Mouse (Mus musculus) CH12.LX (cell line): ENCODE measurements around the gene E2f3. TPM values are rescaled to one million over a fixed set of nuclear protein-coding genes. Genes with fewer than 3 reads are reported as not detected.

Experiments
- DNase-seq: peaks from one replicate; pipeline ENCODE4 v3.0.0-alpha.2; 2013; ENCODE audit errors: extremely low read depth
- H3K27ac ChIP-seq: 2 replicates; pipeline ENCODE4 v1.5.1; 2012; ENCODE audit warnings: low read depth, mild to moderate bottlenecking, control low read depth, moderate library complexity; ENCODE audit not compliant: insufficient read depth
- H3K27me3 ChIP-seq: replicated peaks from 2 replicates; pipeline ENCODE3; 2012; ENCODE audit warnings: inconsistent platforms
- H3K36me3 ChIP-seq, 2 experiments: replicated peaks in 1 of 2; 2 replicates each; pipeline versions ENCODE3 to v1.6.1; 2012; ENCODE audit warnings: inconsistent platforms in 1 of 2, low read length in 1 of 2, mild to moderate bottlenecking in 1 of 2, mixed read lengths in 1 of 2, moderate library complexity in 1 of 2; ENCODE audit not compliant: control insufficient read depth in 1 of 2, insufficient read depth in 1 of 2
- H3K4me1 ChIP-seq, 2 experiments: 2 replicates each; pipeline ENCODE4 v1.6.1; 2012; ENCODE audit warnings: inconsistent platforms in 1 of 2, moderate library complexity in 1 of 2; ENCODE audit not compliant: insufficient read depth in 2 of 2, control insufficient read depth in 1 of 2
- H3K4me2 ChIP-seq: 2 replicates; pipeline ENCODE4 v1.6.1; 2012; ENCODE audit warnings: low read depth, mild to moderate bottlenecking, control low read depth; ENCODE audit not compliant: poor library complexity, insufficient read depth, severe bottlenecking
- H3K4me3 ChIP-seq, 3 experiments: fragments of 150-350 bp in 1 of 3; sonication (generic) in 1 of 3; replicated peaks in 1 of 3; 2 replicates each; pipeline versions ENCODE3 to v1.5.1; 2011 to 2012; ENCODE audit warnings: low read depth in 2 of 3, low read length in 2 of 3, mild to moderate bottlenecking in 2 of 3, moderate library complexity in 2 of 3, control low read depth in 1 of 3, improper control_type of control experiment in 1 of 3, inconsistent platforms in 1 of 3, mixed read lengths in 1 of 3; ENCODE audit not compliant: poor library complexity in 1 of 3
- H3K79me2 ChIP-seq: replicated peaks from 2 replicates; pipeline ENCODE4 v1.6.1; 2012; ENCODE audit warnings: mild to moderate bottlenecking, moderate library complexity; ENCODE audit not compliant: control insufficient read depth, poor library complexity, insufficient read depth, severe bottlenecking; ENCODE audit errors: extremely low read depth
- H3K9ac ChIP-seq: 2 replicates; pipeline ENCODE4 v1.6.1; 2012; ENCODE audit warnings: low read depth, mild to moderate bottlenecking, control low read depth, moderate library complexity; ENCODE audit not compliant: insufficient read depth
- H3K9me3 ChIP-seq: replicated peaks from 2 replicates; pipeline ENCODE3; 2012; ENCODE audit warnings: low read length, inconsistent platforms, mixed read lengths
- BHLHE40 ChIP-seq: IDR thresholded peaks from 2 replicates; pipeline ENCODE4 v1.6.1; 2011; ENCODE audit warnings: mild to moderate bottlenecking, low read depth, low read length, improper control_type of control experiment
- CTCF ChIP-seq, 2 experiments: IDR thresholded peaks in 1 of 2; conservative IDR thresholded peaks in 1 of 2; 2 replicates each; pipeline ENCODE4 v1.5.1; 2011 to 2012; ENCODE audit warnings: low read depth in 2 of 2, low read length in 2 of 2, improper control_type of control experiment in 1 of 2, inconsistent platforms in 1 of 2, mild to moderate bottlenecking in 1 of 2, moderate library complexity in 1 of 2
- ELF1 ChIP-seq: IDR thresholded peaks from 2 replicates; pipeline ENCODE4 v1.6.1; 2014; ENCODE audit warnings: low read depth, mild to moderate bottlenecking, inconsistent platforms, low read length, improper control_type of control experiment
- EP300 ChIP-seq: IDR thresholded peaks from 2 replicates; pipeline ENCODE4 v1.6.1; 2011; ENCODE audit warnings: low read length, improper control_type of control experiment
- HCFC1 ChIP-seq: IDR thresholded peaks from 2 replicates; pipeline ENCODE4 v1.6.1; 2012; ENCODE audit warnings: low read depth, mild to moderate bottlenecking, inconsistent platforms, low read length, improper control_type of control experiment
- MAFK ChIP-seq: IDR thresholded peaks from 2 replicates; pipeline ENCODE4 v1.6.1; 2011; ENCODE audit warnings: low read length, improper control_type of control experiment; ENCODE audit not compliant: insufficient replicate concordance
- MAX ChIP-seq: IDR thresholded peaks from 2 replicates; pipeline ENCODE4 v1.6.1; 2011; ENCODE audit warnings: low read length, improper control_type of control experiment
- MAZ ChIP-seq: IDR thresholded peaks from 2 replicates; pipeline ENCODE4 v1.6.1; 2012; ENCODE audit warnings: low read depth, mild to moderate bottlenecking, inconsistent platforms, low read length, improper control_type of control experiment, moderate library complexity
- MYC ChIP-seq: IDR thresholded peaks from 2 replicates; pipeline ENCODE4 v1.6.1; 2011; ENCODE audit warnings: low read depth, mild to moderate bottlenecking, improper control_type of control experiment, low read length
- PAX5 ChIP-seq: IDR thresholded peaks from 2 replicates; pipeline ENCODE4 v1.6.1; 2012; ENCODE audit warnings: low read length, inconsistent platforms, mixed read lengths
- POLR2A ChIP-seq: IDR thresholded peaks from 2 replicates; pipeline ENCODE4 v1.6.1; 2011; ENCODE audit warnings: low read depth, mild to moderate bottlenecking, improper control_type of control experiment, low read length
- POLR2AphosphoS2 ChIP-seq: IDR thresholded peaks from 2 replicates; pipeline ENCODE4 v1.6.1; 2011; ENCODE audit warnings: low read depth, low read length, improper control_type of control experiment
- RAD21 ChIP-seq: IDR thresholded peaks from 2 replicates; pipeline ENCODE4 v1.6.1; 2011; ENCODE audit warnings: low read depth, mild to moderate bottlenecking, low read length, improper control_type of control experiment, moderate library complexity
- SMC3 ChIP-seq: IDR thresholded peaks from 2 replicates; pipeline ENCODE4 v1.6.1; 2011; ENCODE audit warnings: low read depth, low read length, improper control_type of control experiment
- TCF12 ChIP-seq: IDR thresholded peaks from 2 replicates; pipeline ENCODE4 v1.6.1; 2014; ENCODE audit warnings: low read depth, mild to moderate bottlenecking, inconsistent platforms, low read length, improper control_type of control experiment
- UBTF ChIP-seq: IDR thresholded peaks from 2 replicates; pipeline ENCODE4 v1.6.1; 2012; ENCODE audit warnings: low read depth, mild to moderate bottlenecking, inconsistent platforms, low read length, improper control_type of control experiment, moderate library complexity
- USF1 ChIP-seq: IDR thresholded peaks from 2 replicates; pipeline ENCODE4 v1.6.1; 2014; ENCODE audit warnings: low read depth, mild to moderate bottlenecking, inconsistent platforms, low read length, improper control_type of control experiment
- USF2 ChIP-seq: conservative IDR thresholded peaks from 2 replicates; pipeline ENCODE4 v1.6.1; 2011; ENCODE audit warnings: low read depth, low read length, improper control_type of control experiment
- ZC3H11A ChIP-seq: IDR thresholded peaks from 2 replicates; pipeline ENCODE4 v1.6.1; 2012; ENCODE audit warnings: low read depth, mild to moderate bottlenecking, inconsistent platforms, low read length, improper control_type of control experiment
- dilution Hi-C: fragments of 300-500 bp; cut with MboI; formaldehyde crosslinking; loops from 2 replicates; pipeline ENCODE4 v1.14.3; 2020; ENCODE audit warnings: low sequenced_read_pairs; ENCODE audit not compliant: extremely low pct_unique_long_range_greater_than_20kb, extremely low pct_ligation_motif_present
- in situ Hi-C: fragments of 300-500 bp; cut with MboI; formaldehyde crosslinking; loops from 3 replicates; pipeline ENCODE4 v1.14.3; 2019; ENCODE audit warnings: low sequenced_read_pairs, low pct_ligation_motif_present, low pct_unique_long_range_greater_than_20kb, mixed read lengths
- polyA plus RNA-seq: library from polyadenylated mRNA; unstranded; fragments of >175 nt; gene quantifications from 2 replicates; pipeline ENCODE4 v1.2.1, GENCODE M21; 2012; ENCODE audit warnings: low read depth; ENCODE audit not compliant: insufficient read length
- total RNA-seq, 2 experiments: library from RNA; depleted of rRNA; stranded (reverse); fragments of 300-350 nt in 1 of 2; fragments of >200 nt in 1 of 2; gene quantifications; 2 replicates each; pipeline ENCODE4 v1.2.3; 2012 to 2014

Gene E2f3
- total and polyA plus RNA-seq, 3 experiments, result 7.6 to 20.7 (median 12.9) TPM

DNA sequence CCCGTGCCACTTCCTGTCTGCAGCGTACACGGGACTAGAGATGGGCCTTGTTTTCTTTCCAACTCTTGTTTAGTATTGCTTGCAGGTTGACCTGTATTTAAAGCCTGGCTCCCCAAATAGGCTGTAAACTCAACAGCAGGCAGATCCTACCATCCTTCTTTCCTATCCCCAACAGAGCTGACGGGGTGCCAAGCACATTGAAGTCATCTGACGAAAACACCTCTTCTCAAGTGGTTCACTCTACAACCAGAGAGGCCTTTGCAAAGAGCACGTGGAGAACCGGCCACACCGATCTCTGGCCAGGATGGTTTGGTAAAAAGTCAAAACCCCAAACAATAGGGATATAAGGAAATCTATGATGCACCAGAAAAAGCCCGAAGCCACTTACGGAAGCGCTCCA lies 8.5 kb downstream of the E2f3 start:
- peaks cover 96% of the 10 kb centered on the region for H3K79me2 ChIP-seq
- TF ChIP-seq MAZ, result no peak
- no peak for TF ChIP-seq BHLHE40
- no peak for TF ChIP-seq UBTF
- no peak for TF ChIP-seq TCF12
- no peak for TF ChIP-seq USF1
- no peak for TF ChIP-seq MAX
- no peak for TF ChIP-seq POLR2AphosphoS2
- TF ChIP-seq ZC3H11A, result no peak
- TF ChIP-seq EP300, result no peak
- TF ChIP-seq USF2, result no peak
- no peak for DNase-seq
- no peak overlapping the region for H3K27ac ChIP-seq
- peaks cover 22 to 96% of the 10 kb centered on the region in 2 experiments for H3K4me1 ChIP-seq
- H3K36me3 ChIP-seq, result peaks cover 11 to 60% of the 10 kb centered on the region in 2 experiments
- H3K4me3 ChIP-seq, result no peak overlapping the region
- H3K9me3 ChIP-seq, result no peaks in the 10 kb centered on the region
- in situ Hi-C loops, result loop anchor here (5.0 kb wide), 1 partner anchor 105 kb away; no protein-coding TSS in a partner anchor
- H3K27me3 ChIP-seq, result no peaks in the 10 kb centered on the region
- dilution Hi-C loops, result no loop called here
- H3K4me2 ChIP-seq, result no peak overlapping the region
- no peak overlapping the region for H3K9ac ChIP-seq

DNA sequence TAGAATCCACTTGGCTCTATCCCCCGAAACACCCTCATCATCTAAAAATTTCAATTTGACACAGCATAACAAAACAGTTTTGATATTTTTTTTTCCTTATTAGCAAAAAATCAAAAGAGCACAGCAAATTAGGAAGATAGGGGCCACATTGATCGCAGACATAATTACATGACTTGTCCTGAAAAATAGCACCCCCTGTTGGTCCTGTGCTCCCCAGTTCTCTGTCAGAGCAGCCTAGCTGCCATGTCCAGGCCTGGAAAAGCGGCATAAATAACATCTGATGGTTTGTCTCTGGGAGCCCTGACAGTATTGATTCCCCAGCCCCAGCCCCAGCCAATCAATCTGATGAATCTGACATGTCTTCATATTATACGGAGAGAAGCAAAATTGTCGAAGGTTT lies 11.8 kb downstream of the E2f3 start:
- Histone ChIP-seq H3K79me2 (peaks cover 93% of the 10 kb centered on the region), H3K9me3 (no peaks in the 10 kb centered on the region), H3K4me2 (no peak overlapping the region; the same call in 1 of the 2 replicates), H3K4me1 (peaks cover 31 to 95% of the 10 kb centered on the region in 2 experiments), H3K27ac (no peak overlapping the region), H3K9ac (0 out of 2 replicates have a peak overlapping the region, but pooled peaks have one; percentile 25), H3K36me3 (peaks cover 11 to 70% of the 10 kb centered on the region in 2 experiments), H3K27me3 (no peaks in the 10 kb centered on the region), H3K4me3 (no peak overlapping the region)
- in situ Hi-C loops, result no loop called here
- TF ChIP-seq MAX (no peak), MAFK (no peak), MYC (no peak), SMC3 (peak; percentile 29; the same call in 1 of the 2 replicates), RAD21 (peak; percentile 45), HCFC1 (no peak), EP300 (no peak), BHLHE40 (no peak), CTCF (conservative IDR thresholded peaks at IDR 0.05 in 1 of 2, IDR thresholded peaks at IDR 0.05 in 1 of 2; ENCODE audit: low read depth in 2 of 2, low read length in 2 of 2) (peak in 1 of 2 experiments; percentile 60; a peak in 2 of 4 replicates), USF1 (no peak), ELF1 (no peak), POLR2A (no peak), PAX5 (no peak)
- no peak for DNase-seq
- dilution Hi-C loops, result no loop called here
